Mouse (Mus musculus) layer of hippocampus, postnatal 14 days (tissue): ENCODE measurements around the gene Wdr25. TPM values are rescaled to one million over a fixed set of nuclear protein-coding genes. Genes with fewer than 3 reads are reported as not detected.
A peak's percentile ranks its signal among the peaks of the same experiment; 100 is the strongest.

Experiments
- DNase-seq, 2 experiments: peaks; one replicate each; pipeline ENCODE4 v3.0.0; 2021 to 2022; ENCODE audit warnings: low spot score in 2 of 2, mixed read lengths in 1 of 2
- total RNA-seq, 2 experiments: library from RNA; stranded (reverse); gene quantifications; 2 replicates each; pipeline ENCODE4 v1.2.3; 2021

The Wdr25 gene
- total RNA-seq, 2 experiments from 2014 or later: 6.3 to 10.1 TPM

GRCm38 (mm10) chr12:108934231-108934630 lies 40.8 kb downstream of the Wdr25 start:
- no peak for DNase-seq

- no peak for DNase-seq
Observed at GRCm38 (mm10) chr12:108936834-108937233, 43.4 kb downstream of the Wdr25 start.

- DNase-seq: no peak
Observed at GRCm38 (mm10) chr12:108937506-108937905, 44.1 kb downstream of the Wdr25 start.

- no peak for DNase-seq
Observed at GRCm38 (mm10) chr12:108938844-108939243, 45.4 kb downstream of the Wdr25 start.

- DNase-seq: no peak
Observed at GRCm38 (mm10) chr12:108939317-108939716, 45.9 kb downstream of the Wdr25 start.

GRCm38 (mm10) chr12:108940255-108940654 lies 46.8 kb downstream of the Wdr25 start:
- DNase-seq: no peak

GRCm38 (mm10) chr12:108941282-108941681 lies 47.9 kb downstream of the Wdr25 start:
- no peak for DNase-seq

- DNase-seq: no peak
Observed at GRCm38 (mm10) chr12:108942203-108942923, 48.9 kb downstream of the Wdr25 start.

GRCm38 (mm10) chr12:108953011-108953550 lies 59.6 kb downstream of the Wdr25 start:
- DNase-seq: peak; percentile 20 to 53

GRCm38 (mm10) chr12:108953838-108954237 lies 60.4 kb downstream of the Wdr25 start:
- peak in 1 of 2 experiments; percentile 36 for DNase-seq

GRCm38 (mm10) chr12:108954456-108954855 lies 61.0 kb downstream of the Wdr25 start:
- DNase-seq: peak; percentile 42 to 82

- no peak for DNase-seq
Observed at GRCm38 (mm10) chr12:108958483-108958882, 65.1 kb downstream of the Wdr25 start.

GRCm38 (mm10) chr12:108958991-108959638 lies 65.7 kb downstream of the Wdr25 start:
- DNase-seq: peak in 1 of 2 experiments; percentile 14

GRCm38 (mm10) chr12:108959639-108960219 lies 66.3 kb downstream of the Wdr25 start:
- DNase-seq: no peak

GRCm38 (mm10) chr12:108960225-108960624 lies 66.8 kb downstream of the Wdr25 start:
- DNase-seq: peak; percentile 56 to 80

GRCm38 (mm10) chr12:108967631-108968030 lies 74.2 kb downstream of the Wdr25 start:
- DNase-seq: no peak

GRCm38 (mm10) chr12:108968031-108968430 lies 74.6 kb downstream of the Wdr25 start:
- peak; percentile 54 to 58 for DNase-seq

- DNase-seq: no peak
Observed at GRCm38 (mm10) chr12:108971446-108971845, 78.0 kb downstream of the Wdr25 start.

GRCm38 (mm10) chr12:108972234-108972633 lies 78.8 kb downstream of the Wdr25 start:
- DNase-seq: no peak

- DNase-seq: no peak
Observed at GRCm38 (mm10) chr12:108979977-108980376, 86.5 kb downstream of the Wdr25 start.

- DNase-seq: no peak
Observed at GRCm38 (mm10) chr12:108981941-108982683, 88.7 kb downstream of the Wdr25 start.
